Mouse (Mus musculus): ENCODE results near the gene Zfp512.

GRCm38 (mm10) chr5:31467798-31468197, 15.6 kb downstream of the Zfp512 start:
- TF ChIP-seq CTCF (IDR thresholded peaks at IDR 0.05; ENCODE audit: borderline replicate concordance, insufficient read depth, low read length) (no peak), POLR2A (IDR thresholded peaks at IDR 0.05; ENCODE audit: low read depth, low read length) (no peak)
